Mouse (Mus musculus) lung, embryonic 14.5 days (tissue): Measurements from ENCODE around the gene Gm6034. TPM values are rescaled to one million over a fixed set of nuclear protein-coding genes. Genes with fewer than 3 reads are reported as not detected.
"Not testable (repeated sequence)": the region's sequence is repeated elsewhere in the genome, so short reads cannot be mapped to it uniquely, and the experiment has no call there.

Experiments
- ATAC-seq: fragments of 200-750 bp; cut with Nextera tagmentation; 2 replicates; pipeline ENCODE4 v1.8.0; 2017; ENCODE audit warnings: mild to moderate bottlenecking, moderate TSS enrichment, moderate library complexity; ENCODE audit not compliant: insufficient read depth
- DNase-seq: peaks from one replicate; pipeline ENCODE4 v3.0.0-alpha.2; 2015
- H3K27ac ChIP-seq: fragments of 300-500 bp; sonication (generic); 2 replicates; pipeline ENCODE4 v1.5.1; 2014; ENCODE audit warnings: low read depth, mild to moderate bottlenecking, moderate library complexity
- H3K27me3 ChIP-seq: fragments of 300-500 bp; sonication (generic); 2 replicates; pipeline ENCODE4 v1.6.1; 2014; ENCODE audit warnings: low read length, control low read depth; ENCODE audit not compliant: insufficient read depth
- H3K36me3 ChIP-seq: fragments of 300-500 bp; sonication (generic); 2 replicates; pipeline ENCODE4 v1.6.1; 2014; ENCODE audit warnings: control low read depth; ENCODE audit not compliant: insufficient read depth
- H3K4me1 ChIP-seq: fragments of 300-500 bp; sonication (generic); 2 replicates; pipeline ENCODE4 v1.6.1; 2014; ENCODE audit warnings: antibody characterized with exemption, control low read depth; ENCODE audit not compliant: insufficient read depth
- H3K4me2 ChIP-seq: fragments of 300-500 bp; sonication (generic); 2 replicates; pipeline ENCODE4 v1.6.1; 2014; ENCODE audit warnings: mild to moderate bottlenecking
- H3K4me3 ChIP-seq: fragments of 300-500 bp; sonication (generic); 2 replicates; pipeline ENCODE4 v1.5.1; 2014; ENCODE audit warnings: low read depth, low read length
- H3K9ac ChIP-seq: fragments of 300-500 bp; sonication (generic); 2 replicates; pipeline ENCODE4 v1.6.1; 2014
- H3K9me3 ChIP-seq: fragments of 300-500 bp; sonication (generic); 2 replicates; pipeline ENCODE4 v1.6.1; 2016; ENCODE audit warnings: low read depth, low read length, control low read depth
- CTCF ChIP-seq: IDR thresholded peaks from 2 replicates; pipeline ENCODE4 v1.5.1; 2016; ENCODE audit warnings: antibody characterized with exemption, low read depth
- WGBS: fragments of 180-500 bp; shearing (Covaris S2); extraction: QIAGEN DNeasy Blood & Tissue Kit; methylation state at CpG from one replicate; pipeline ENCODE4 v1.1.7; 2014; 5-methylcytosine and 5-hydroxymethylcytosine counted together
- polyA plus RNA-seq: library from polyadenylated mRNA; unstranded; fragments of >200 nt; fragmentation: Nextera tagmentation; extraction: Ambion mirVana; gene quantifications from 2 replicates; pipeline ENCODE4 v1.2.1, GENCODE M21; 2014

The Gm6034 gene
- polyA plus RNA-seq, 1 experiment from 2014 or later: not detected

DNA sequence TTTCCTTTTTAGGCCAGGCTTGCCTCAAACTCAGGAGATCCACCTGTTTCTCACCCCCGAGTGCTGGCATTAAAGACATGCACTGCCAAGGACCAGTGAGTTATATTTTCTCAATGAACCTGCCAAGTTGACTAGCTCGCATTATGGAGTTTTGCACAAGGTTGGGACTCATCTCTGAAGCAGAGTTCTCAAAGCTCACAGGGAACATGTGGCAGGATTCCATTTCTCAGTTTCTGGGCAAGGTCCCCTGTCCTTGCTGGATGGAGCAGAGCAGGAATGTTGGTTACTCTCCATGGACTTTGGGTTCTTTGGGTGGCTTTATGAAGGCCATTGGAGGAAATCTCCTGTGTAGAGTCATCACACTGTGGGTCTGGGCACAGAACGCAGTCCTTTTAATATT lies 525 bp downstream of the Gm6034 start:
- Histone ChIP-seq H3K9me3 (no peaks in the 10 kb centered on the region), H3K36me3 (no peaks in the 10 kb centered on the region), H3K4me1 (no peaks in the 10 kb centered on the region), H3K27me3 (no peaks in the 10 kb centered on the region), H3K4me3 (peak overlapping the region; percentile 37), H3K9ac (peak overlapping the region; percentile 26; the same call in 1 of the 2 replicates), H3K27ac (no peak overlapping the region), H3K4me2 (peak overlapping the region; percentile 67)
- 80% methylated on average over 3 of the region's 3 CpGs for WGBS
- ATAC-seq (no peak), DNase-seq (no peak)
- no peak for TF ChIP-seq CTCF

GRCm38 (mm10) chr17:36057927-36058326 lies 15.2 kb downstream of the Gm6034 start:
- not testable (repeated sequence) for H3K27me3 ChIP-seq, H3K36me3 ChIP-seq, H3K9me3 ChIP-seq, H3K4me3 ChIP-seq, ATAC-seq, H3K9ac ChIP-seq, H3K4me2 ChIP-seq, DNase-seq, H3K27ac ChIP-seq, H3K4me1 ChIP-seq
- WGBS: 86% methylated on average over 22 of the region's 25 CpGs

GRCm38 (mm10) chr17:36058362-36058761 lies 15.6 kb downstream of the Gm6034 start, which contains the start of gene Gm11127:
TSS of gene Gm11127 (minus strand) at chr17:36058371.
- ATAC-seq, H3K9me3 ChIP-seq, H3K4me2 ChIP-seq, DNase-seq, H3K36me3 ChIP-seq, H3K9ac ChIP-seq, H3K4me1 ChIP-seq, H3K27me3 ChIP-seq, H3K4me3 ChIP-seq, H3K27ac ChIP-seq: not testable (repeated sequence)
- 33% methylated on average over 1 of the region's 1 CpGs for WGBS

DNA sequence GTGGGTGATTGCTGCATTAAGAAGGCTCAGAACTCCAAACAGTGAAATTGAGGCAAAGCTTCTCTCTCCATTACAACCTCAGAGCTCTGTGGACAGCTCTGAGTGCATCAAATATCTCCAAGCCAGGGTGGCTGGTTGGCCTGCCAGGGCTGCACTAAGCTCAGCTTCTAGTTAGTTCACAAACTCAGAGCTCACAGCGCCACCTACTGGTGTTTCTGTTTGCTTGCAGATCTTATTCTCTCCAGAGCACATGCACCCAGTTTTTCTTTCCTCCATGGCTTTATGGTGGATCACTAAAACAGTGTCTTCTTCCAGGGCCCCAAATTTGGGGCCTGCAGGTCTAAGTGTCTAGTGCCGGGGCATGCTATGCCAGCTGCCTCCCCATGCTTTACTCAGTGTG lies 18.1 kb downstream of the Gm6034 start:
- no peaks in the 10 kb centered on the region for H3K4me1 ChIP-seq
- H3K4me3 ChIP-seq: no peak overlapping the region
- peak; percentile 78 for TF ChIP-seq CTCF
- no peak overlapping the region for H3K27ac ChIP-seq
- no peaks in the 10 kb centered on the region for H3K9me3 ChIP-seq
- peak; percentile 92 for DNase-seq
- no peak overlapping the region for H3K4me2 ChIP-seq
- WGBS: 27% methylated on average over 2 of the region's 2 CpGs
- H3K27me3 ChIP-seq: no peaks in the 10 kb centered on the region
- no peak for ATAC-seq
- H3K9ac ChIP-seq: no peak overlapping the region
- no peaks in the 10 kb centered on the region for H3K36me3 ChIP-seq

- peaks cover 13% of the 10 kb centered on the region for H3K27me3 ChIP-seq
- ATAC-seq, H3K36me3 ChIP-seq, DNase-seq, H3K4me3 ChIP-seq, H3K9me3 ChIP-seq, H3K4me1 ChIP-seq, H3K27ac ChIP-seq, H3K9ac ChIP-seq, H3K4me2 ChIP-seq: not testable (repeated sequence)
Measured at GRCm38 (mm10) chr17:36081901-36082300, 39.1 kb downstream of the Gm6034 start.

GRCm38 (mm10) chr17:36082519-36083232 lies 39.9 kb downstream of the Gm6034 start:
- 23% methylated on average over 5 of the region's 6 CpGs for WGBS
- peak overlapping the region; percentile 94 for H3K4me2 ChIP-seq
- not testable (repeated sequence) for DNase-seq, H3K36me3 ChIP-seq, ATAC-seq, H3K9ac ChIP-seq, H3K4me1 ChIP-seq, H3K27ac ChIP-seq, H3K9me3 ChIP-seq
- H3K27me3 ChIP-seq: peaks cover 13% of the 10 kb centered on the region
- H3K4me3 ChIP-seq: peak overlapping the region; percentile 51

- Histone ChIP-seq H3K9ac (peak overlapping the region; percentile 54), H3K4me3 (peak overlapping the region; percentile 51), H3K36me3 (no peaks in the 10 kb centered on the region), H3K9me3 (no peaks in the 10 kb centered on the region), H3K4me2 (peak overlapping the region; percentile 94), H3K4me1 (no peaks in the 10 kb centered on the region), H3K27me3 (peaks cover 13% of the 10 kb centered on the region), H3K27ac (no peak overlapping the region)
- no peak for TF ChIP-seq CTCF
- ATAC-seq: peak; percentile 81
- WGBS: under 1% methylated on average over 46 of the region's 46 CpGs
- peak; percentile 63 for DNase-seq
Measured at GRCm38 (mm10) chr17:36083266-36083869, 40.6 kb downstream of the Gm6034 start.
